Mouse (Mus musculus): ENCODE results near the gene Tnr.
"Not testable (repeated sequence)": the region's sequence is repeated elsewhere in the genome, so short reads cannot be mapped to it uniquely, and the experiment has no call there.

The Tnr gene

GRCm38 (mm10) chr1:159889012-159889765 lies 365.6 kb downstream of the Tnr start:
- no peak for DNase-seq

GRCm38 (mm10) chr1:159890524-159890923 lies 367.0 kb downstream of the Tnr start:
- DNase-seq, result no peak

- no peak for DNase-seq
Measured at GRCm38 (mm10) chr1:159895094-159895493, 371.5 kb downstream of the Tnr start.

- no peak for DNase-seq
Measured at GRCm38 (mm10) chr1:159899991-159900390, 376.4 kb downstream of the Tnr start.

- DNase-seq, result no peak
Measured at GRCm38 (mm10) chr1:159900639-159901038, 377.1 kb downstream of the Tnr start.

- no peak for DNase-seq
Measured at GRCm38 (mm10) chr1:159901366-159902119, 378.0 kb downstream of the Tnr start.

- no peak for DNase-seq
Measured at GRCm38 (mm10) chr1:159902120-159902497, 378.5 kb downstream of the Tnr start.

GRCm38 (mm10) chr1:159911006-159911405 lies 387.4 kb downstream of the Tnr start:
- DNase-seq, result peak; percentile 45

GRCm38 (mm10) chr1:159914726-159915125 lies 391.2 kb downstream of the Tnr start:
- no peak for DNase-seq

- no peak for DNase-seq
Measured at GRCm38 (mm10) chr1:159920571-159920970, 397.0 kb downstream of the Tnr start.

GRCm38 (mm10) chr1:159923010-159923409 lies 399.4 kb downstream of the Tnr start:
- DNase-seq, result no peak

GRCm38 (mm10) chr1:159924105-159924504 lies 400.5 kb downstream of the Tnr start:
- DNase-seq, result no peak

- no peak for DNase-seq
Measured at GRCm38 (mm10) chr1:159924684-159925083, 401.1 kb downstream of the Tnr start.

GRCm38 (mm10) chr1:159928681-159929335 lies 405.2 kb downstream of the Tnr start:
- DNase-seq, result no peak

- DNase-seq, result no peak
Measured at GRCm38 (mm10) chr1:159932092-159932491, 408.5 kb downstream of the Tnr start.

- no peak for DNase-seq
Measured at GRCm38 (mm10) chr1:159932598-159932997, 409.0 kb downstream of the Tnr start.

- DNase-seq, result no peak
Measured at GRCm38 (mm10) chr1:159938449-159938848, 414.9 kb downstream of the Tnr start.

- no peak for DNase-seq
Measured at GRCm38 (mm10) chr1:159939335-159939734, 415.8 kb downstream of the Tnr start.

- DNase-seq, result no peak
Measured at GRCm38 (mm10) chr1:159953526-159953925, 430.0 kb downstream of the Tnr start.

- no peak for DNase-seq
Measured at GRCm38 (mm10) chr1:159963351-159963750, 439.8 kb downstream of the Tnr start.

- DNase-seq, result not testable (repeated sequence)
Measured at GRCm38 (mm10) chr1:159966286-159966685, 442.7 kb downstream of the Tnr start.

GRCm38 (mm10) chr1:159968395-159968794 lies 444.8 kb downstream of the Tnr start:
- no peak for DNase-seq

GRCm38 (mm10) chr1:159977786-159978185 lies 454.2 kb downstream of the Tnr start:
- peak; percentile 7 for DNase-seq

GRCm38 (mm10) chr1:159979096-159979495 lies 455.5 kb downstream of the Tnr start:
- peak; percentile 11 for DNase-seq
